Mouse (Mus musculus): ENCODE results near the gene Tymp.

DNA sequence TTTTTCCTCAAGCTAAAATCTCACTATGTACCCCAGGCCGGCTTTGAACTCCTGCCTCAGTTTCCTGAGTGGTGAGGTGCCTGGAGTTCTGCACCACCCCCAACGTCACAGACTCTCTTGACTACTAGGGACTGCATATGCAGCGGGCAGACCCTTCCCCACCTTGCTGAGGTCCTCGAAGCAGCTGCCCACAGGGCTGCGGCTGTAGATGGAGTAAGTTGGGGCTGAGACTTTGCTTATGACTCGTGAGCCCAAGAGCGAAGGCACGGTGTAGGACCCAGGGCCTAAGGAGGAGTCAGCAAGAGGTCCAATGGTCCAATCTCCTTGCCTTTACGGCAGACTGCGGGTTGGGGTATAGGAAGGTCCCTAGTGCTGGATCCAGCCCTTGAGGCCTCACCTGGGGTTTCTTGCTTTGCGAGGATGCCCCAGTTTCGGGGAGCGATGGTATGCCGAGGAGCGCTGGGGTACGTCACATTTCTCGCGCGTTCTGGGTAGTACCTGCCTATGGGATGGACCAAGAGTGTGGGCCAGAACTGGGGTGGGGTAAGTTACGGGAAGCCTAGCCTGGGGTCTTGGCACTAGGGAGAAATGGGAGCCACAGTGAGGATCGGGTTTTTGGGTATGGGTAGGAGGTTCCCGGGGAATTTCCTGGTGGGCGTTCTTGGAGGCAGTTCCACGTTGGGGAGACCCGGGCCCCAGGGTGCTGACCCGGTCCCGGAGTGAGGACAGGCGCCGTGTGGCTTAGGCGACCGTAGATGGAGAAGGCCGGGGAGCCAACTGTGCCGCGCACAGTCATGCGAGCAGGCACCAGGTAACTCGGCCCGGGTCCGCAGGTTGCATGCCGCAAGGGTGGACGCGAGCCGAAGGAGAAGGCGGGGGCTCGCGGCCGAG lies 1.3 kb upstream of the Tymp start:
- TF ChIP-seq POLR2A (IDR thresholded peaks at IDR 0.05; ENCODE audit: insufficient read length, low read depth) (no peak), POLR2AphosphoS2 (IDR thresholded peaks at IDR 0.05; ENCODE audit: insufficient read length, low read depth) (no peak), MYOD1 (IDR thresholded peaks at IDR 0.05; ENCODE audit: control insufficient read depth in 1 of 3, insufficient read length in 2 of 3, low read depth in 2 of 3) (no peak), E2F4 (IDR thresholded peaks at IDR 0.05; ENCODE audit: insufficient read depth) (no peak), MAX (IDR thresholded peaks at IDR 0.05; ENCODE audit: low read depth) (no peak)
